Mouse (Mus musculus): ENCODE results near the gene Gdap1l1. TPM values are rescaled to one million over a fixed set of nuclear protein-coding genes. Genes with fewer than 3 reads are reported as not detected.
A peak's percentile ranks its signal among the peaks of the same experiment; 100 is the strongest.

The Gdap1l1 gene
- polyA plus RNA-seq, 1 experiment from 2014 or later: 5.2 TPM

- Histone ChIP-seq H3K4me3 (replicated peaks; ENCODE audit: low read length) (no peak overlapping the region), H3K36me3 (ENCODE audit: control insufficient read depth, insufficient read depth, low read length) (peaks cover 7% of the 10 kb centered on the region; the same call in 1 of the 2 replicates), H3K27me3 (ENCODE audit: control insufficient read depth, insufficient read depth, low read length) (no peaks in the 10 kb centered on the region), H3K27ac (ENCODE audit: low read length) (no peak overlapping the region), H3K4me1 (ENCODE audit: control insufficient read depth, insufficient read depth, low read length) (0 out of 2 replicates have a peak, but pooled peaks cover 4% of the 10 kb centered on the region), H3K4me2 (ENCODE audit: low read depth, low read length) (no peak overlapping the region), H3K9me3 (replicated peaks; ENCODE audit: control insufficient read depth, low read length) (no peaks in the 10 kb centered on the region), H3K9ac (ENCODE audit: low read length) (no peak overlapping the region)
- ATAC-seq (ENCODE audit: insufficient read depth, low FRiP score): no peak
- 56% methylated on average over 6 of the region's 6 CpGs for WGBS
These were observed 26.3 kb downstream of the Gdap1l1 start for GRCm38 (mm10) chr2:163464562-163464961.

- peaks cover 7% of the 10 kb centered on the region; the same call in 1 of the 2 replicates for H3K36me3 ChIP-seq (ENCODE audit: control insufficient read depth, insufficient read depth, low read length)
- H3K27me3 ChIP-seq (ENCODE audit: control insufficient read depth, insufficient read depth, low read length): no peaks in the 10 kb centered on the region
- H3K4me3 ChIP-seq (replicated peaks; ENCODE audit: low read length): no peak overlapping the region
- H3K27ac ChIP-seq (ENCODE audit: low read length): no peak overlapping the region
- no peaks in the 10 kb centered on the region for H3K9me3 ChIP-seq (replicated peaks; ENCODE audit: control insufficient read depth, low read length)
- peak; percentile 88 for ATAC-seq (ENCODE audit: insufficient read depth, low FRiP score)
- WGBS: 45% methylated on average over 8 of the region's 8 CpGs
- no peak overlapping the region for H3K9ac ChIP-seq (ENCODE audit: low read length)
- H3K4me1 ChIP-seq (ENCODE audit: control insufficient read depth, insufficient read depth, low read length): peaks cover 11% of the 10 kb centered on the region
- no peak overlapping the region for H3K4me2 ChIP-seq (ENCODE audit: low read depth, low read length)
These were observed 28.5 kb downstream of the Gdap1l1 start for GRCm38 (mm10) chr2:163466771-163467170.

GRCm38 (mm10) chr2:163467585-163467984, 29.3 kb downstream of the Gdap1l1 start:
- H3K9ac ChIP-seq (ENCODE audit: low read length): no peak overlapping the region
- H3K27ac ChIP-seq (ENCODE audit: low read length): no peak overlapping the region
- no peak overlapping the region for H3K4me3 ChIP-seq (replicated peaks; ENCODE audit: low read length)
- no peak for ATAC-seq (ENCODE audit: insufficient read depth, low FRiP score)
- no peak overlapping the region for H3K4me2 ChIP-seq (ENCODE audit: low read depth, low read length)
- H3K9me3 ChIP-seq (replicated peaks; ENCODE audit: control insufficient read depth, low read length): no peaks in the 10 kb centered on the region
- no peaks in the 10 kb centered on the region for H3K27me3 ChIP-seq (ENCODE audit: control insufficient read depth, insufficient read depth, low read length)
- H3K36me3 ChIP-seq (ENCODE audit: control insufficient read depth, insufficient read depth, low read length): peaks cover 7% of the 10 kb centered on the region; the same call in 1 of the 2 replicates
- WGBS: 89% methylated on average over 6 of the region's 6 CpGs
- H3K4me1 ChIP-seq (ENCODE audit: control insufficient read depth, insufficient read depth, low read length): peaks cover 12% of the 10 kb centered on the region

GRCm38 (mm10) chr2:163468866-163469265, 30.6 kb downstream of the Gdap1l1 start:
- Histone ChIP-seq H3K4me3 (replicated peaks; ENCODE audit: low read length) (no peak overlapping the region), H3K36me3 (ENCODE audit: control insufficient read depth, insufficient read depth, low read length) (peaks cover 7% of the 10 kb centered on the region; the same call in 1 of the 2 replicates), H3K27ac (ENCODE audit: low read length) (no peak overlapping the region), H3K4me1 (ENCODE audit: control insufficient read depth, insufficient read depth, low read length) (peaks cover 12% of the 10 kb centered on the region), H3K9me3 (replicated peaks; ENCODE audit: control insufficient read depth, low read length) (no peaks in the 10 kb centered on the region), H3K4me2 (ENCODE audit: low read depth, low read length) (no peak overlapping the region), H3K27me3 (ENCODE audit: control insufficient read depth, insufficient read depth, low read length) (no peaks in the 10 kb centered on the region), H3K9ac (ENCODE audit: low read length) (no peak overlapping the region)
- WGBS: 87% methylated on average over 6 of the region's 6 CpGs
- ATAC-seq (ENCODE audit: insufficient read depth, low FRiP score): no peak

GRCm38 (mm10) chr2:163469711-163470110, 31.4 kb downstream of the Gdap1l1 start:
- H3K4me2 ChIP-seq (ENCODE audit: low read depth, low read length): no peak overlapping the region
- H3K9ac ChIP-seq (ENCODE audit: low read length): no peak overlapping the region
- 94% methylated on average over 15 of the region's 15 CpGs for WGBS
- H3K4me1 ChIP-seq (ENCODE audit: control insufficient read depth, insufficient read depth, low read length): peaks cover 12% of the 10 kb centered on the region
- no peak overlapping the region for H3K27ac ChIP-seq (ENCODE audit: low read length)
- H3K27me3 ChIP-seq (ENCODE audit: control insufficient read depth, insufficient read depth, low read length): no peaks in the 10 kb centered on the region
- no peaks in the 10 kb centered on the region for H3K9me3 ChIP-seq (replicated peaks; ENCODE audit: control insufficient read depth, low read length)
- no peak overlapping the region for H3K4me3 ChIP-seq (replicated peaks; ENCODE audit: low read length)
- no peak for ATAC-seq (ENCODE audit: insufficient read depth, low FRiP score)
- H3K36me3 ChIP-seq (ENCODE audit: control insufficient read depth, insufficient read depth, low read length): peaks cover 7% of the 10 kb centered on the region; the same call in 1 of the 2 replicates

- H3K4me3 ChIP-seq (replicated peaks; ENCODE audit: low read length): peak overlapping the region; percentile 74; the same call in 1 of the 2 replicates
- 56% methylated on average over 3 of the region's 3 CpGs for WGBS
- no peaks in the 10 kb centered on the region for H3K9me3 ChIP-seq (replicated peaks; ENCODE audit: control insufficient read depth, low read length)
- peak overlapping the region; percentile 91 for H3K4me2 ChIP-seq (ENCODE audit: low read depth, low read length)
- H3K27ac ChIP-seq (ENCODE audit: low read length): no peak overlapping the region
- H3K36me3 ChIP-seq (ENCODE audit: control insufficient read depth, insufficient read depth, low read length): peaks cover 7% of the 10 kb centered on the region; the same call in 1 of the 2 replicates
- no peaks in the 10 kb centered on the region for H3K27me3 ChIP-seq (ENCODE audit: control insufficient read depth, insufficient read depth, low read length)
- peak overlapping the region; percentile 79 for H3K9ac ChIP-seq (ENCODE audit: low read length)
- peaks cover 11% of the 10 kb centered on the region for H3K4me1 ChIP-seq (ENCODE audit: control insufficient read depth, insufficient read depth, low read length)
- ATAC-seq (ENCODE audit: insufficient read depth, low FRiP score): no peak
These were observed 32.9 kb downstream of the Gdap1l1 start for GRCm38 (mm10) chr2:163471136-163471535.

GRCm38 (mm10) chr2:163471710-163472465, 33.6 kb downstream of the Gdap1l1 start:
- peak overlapping the region; percentile 91 for H3K4me2 ChIP-seq (ENCODE audit: low read depth, low read length)
- no peaks in the 10 kb centered on the region for H3K9me3 ChIP-seq (replicated peaks; ENCODE audit: control insufficient read depth, low read length)
- peak overlapping the region; percentile 43; the same call in 1 of the 2 replicates for H3K27ac ChIP-seq (ENCODE audit: low read length)
- peaks cover 7% of the 10 kb centered on the region; the same call in 1 of the 2 replicates for H3K36me3 ChIP-seq (ENCODE audit: control insufficient read depth, insufficient read depth, low read length)
- 5% methylated on average over 36 of the region's 36 CpGs for WGBS
- peak overlapping the region; percentile 79 for H3K9ac ChIP-seq (ENCODE audit: low read length)
- H3K4me1 ChIP-seq (ENCODE audit: control insufficient read depth, insufficient read depth, low read length): peaks cover 8% of the 10 kb centered on the region
- peak overlapping the region; percentile 74 for H3K4me3 ChIP-seq (replicated peaks; ENCODE audit: low read length)
- H3K27me3 ChIP-seq (ENCODE audit: control insufficient read depth, insufficient read depth, low read length): no peaks in the 10 kb centered on the region
- ATAC-seq (ENCODE audit: insufficient read depth, low FRiP score): no peak; the same call in 1 of the 2 replicates

GRCm38 (mm10) chr2:163472466-163472851, 34.2 kb downstream of the Gdap1l1 start, which contains the start of gene Fitm2:
Gene Fitm2, minus strand, starts transcription at chr2:163472629.
- peak within 1 kb of the TSS; percentile 74 for H3K4me3 ChIP-seq (replicated peaks; ENCODE audit: low read length)
- H3K27ac ChIP-seq (ENCODE audit: low read length): peak within 1 kb of the TSS; percentile 43; the same call in 1 of the 2 replicates
- H3K4me2 ChIP-seq (ENCODE audit: low read depth, low read length): peak within 1 kb of the TSS; percentile 91
- WGBS: under 1% methylated on average over 30 of the region's 30 CpGs
- H3K36me3 ChIP-seq (ENCODE audit: control insufficient read depth, insufficient read depth, low read length): peaks cover 7% of the 10 kb centered on the region; the same call in 1 of the 2 replicates
- H3K4me1 ChIP-seq (ENCODE audit: control insufficient read depth, insufficient read depth, low read length): peaks cover 8% of the 10 kb centered on the region
- H3K9ac ChIP-seq (ENCODE audit: low read length): peak within 1 kb of the TSS; percentile 79
- peak; percentile 95 for ATAC-seq (ENCODE audit: insufficient read depth, low FRiP score)
- H3K9me3 ChIP-seq (replicated peaks; ENCODE audit: control insufficient read depth, low read length): no peaks in the 10 kb centered on the region
- H3K27me3 ChIP-seq (ENCODE audit: control insufficient read depth, insufficient read depth, low read length): no peaks in the 10 kb centered on the region

- Histone ChIP-seq H3K27ac (ENCODE audit: low read length) (no peak overlapping the region), H3K4me2 (ENCODE audit: low read depth, low read length) (no peak overlapping the region), H3K4me1 (ENCODE audit: control insufficient read depth, insufficient read depth, low read length) (no peaks in the 10 kb centered on the region), H3K4me3 (replicated peaks; ENCODE audit: low read length) (no peak overlapping the region), H3K9me3 (replicated peaks; ENCODE audit: control insufficient read depth, low read length) (no peaks in the 10 kb centered on the region), H3K36me3 (ENCODE audit: control insufficient read depth, insufficient read depth, low read length) (no peaks in the 10 kb centered on the region), H3K27me3 (ENCODE audit: control insufficient read depth, insufficient read depth, low read length) (peaks cover 9% of the 10 kb centered on the region), H3K9ac (ENCODE audit: low read length) (no peak overlapping the region)
- 55% methylated on average over 18 of the region's 18 CpGs for WGBS
- ATAC-seq (ENCODE audit: insufficient read depth, low FRiP score): peak; percentile 33; the same call in 1 of the 2 replicates
These were observed 42.0 kb downstream of the Gdap1l1 start for GRCm38 (mm10) chr2:163480191-163480825.
